Mouse (Mus musculus): ENCODE measurements around the gene Mex3a.

GRCm38 (mm10) chr3:88538271-88539145, 6.3 kb downstream of the Mex3a start:
- TF ChIP-seq CTCF (IDR thresholded peaks at IDR 0.05; ENCODE audit: extremely low read depth, insufficient read depth, low read length) (no peak), POLR2A (IDR thresholded peaks at IDR 0.05; ENCODE audit: extremely low read depth, insufficient read depth, low read length) (no peak)
